Mouse (Mus musculus): ENCODE results near the gene Krt6a.
"Not testable (repeated sequence)": the region's sequence is repeated elsewhere in the genome, so short reads cannot be mapped to it uniquely, and the experiment has no call there.

The Krt6a gene

DNA sequence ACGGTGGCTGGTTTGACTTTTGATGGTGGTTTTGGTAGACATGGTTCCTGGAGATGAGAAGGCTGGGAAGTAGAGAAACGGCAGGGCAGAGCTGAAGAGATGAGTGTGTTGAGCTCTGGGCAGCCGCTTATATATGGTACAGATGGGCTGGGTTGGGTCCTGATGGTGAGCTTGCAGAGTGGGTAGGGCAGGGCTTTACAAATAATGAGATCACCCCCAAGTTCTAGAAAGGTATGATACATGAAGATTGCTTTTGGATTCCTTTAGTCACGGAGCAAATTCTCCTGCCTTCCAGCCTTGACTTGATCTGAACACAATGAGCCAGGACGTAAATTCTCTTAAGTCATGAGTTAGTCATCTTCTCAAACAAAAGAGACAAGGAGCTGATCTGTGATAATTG lies at the start of gene Krt6a:
TSS of gene Krt6a (minus strand) at position 101 of the 400 bp plus-strand sequence.
- in situ Hi-C loops (cut with MseI, MboI), result no loop called here

DNA sequence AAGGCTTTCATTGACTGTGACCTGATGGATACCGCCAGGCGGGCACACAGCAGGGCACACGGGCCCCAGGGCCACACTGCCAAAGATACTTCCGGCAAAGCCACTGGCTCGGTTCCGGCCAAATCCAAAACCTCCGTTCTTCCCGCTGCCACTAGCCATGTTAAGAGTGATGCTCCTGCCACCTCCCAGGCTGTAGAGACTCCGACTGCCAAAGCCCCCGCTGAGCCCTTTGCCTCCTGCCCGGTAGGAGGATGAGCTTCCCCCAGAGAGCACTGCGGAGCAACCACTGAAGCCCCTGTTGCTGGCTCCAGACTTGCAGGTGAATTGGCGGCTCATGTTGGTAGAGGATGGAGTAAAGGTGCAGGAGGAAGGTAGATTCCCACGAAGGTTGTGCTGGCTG lies 48.6 kb upstream of the Krt6a start, which contains the start of gene Krt71:
TSS of gene Krt71 (minus strand) at position 399 of the 400 bp plus-strand sequence.
- in situ Hi-C loops (cut with MseI, MboI), result no loop called here

DNA sequence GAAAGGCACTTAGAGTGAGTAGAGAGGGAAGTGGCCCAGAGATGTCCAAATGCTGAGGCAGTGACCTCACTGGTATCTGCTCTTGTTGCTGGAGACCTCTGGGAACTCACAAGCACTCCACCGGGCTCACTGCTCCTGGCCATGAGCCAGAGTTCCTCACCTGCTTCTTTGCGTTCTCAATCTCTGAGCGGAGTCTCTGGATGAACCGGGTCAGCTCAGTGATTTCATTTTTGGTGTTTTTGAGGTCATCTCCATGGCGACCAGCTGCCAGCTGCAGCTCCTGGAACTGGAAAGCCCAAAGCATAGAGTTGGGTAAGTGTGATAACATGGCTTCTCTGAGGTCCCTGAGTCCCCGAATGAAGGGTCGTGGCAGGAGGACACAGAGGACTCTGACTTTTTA lies 43.7 kb upstream of the Krt6a start:
- in situ Hi-C loops (cut with MseI, MboI), result no loop called here

DNA sequence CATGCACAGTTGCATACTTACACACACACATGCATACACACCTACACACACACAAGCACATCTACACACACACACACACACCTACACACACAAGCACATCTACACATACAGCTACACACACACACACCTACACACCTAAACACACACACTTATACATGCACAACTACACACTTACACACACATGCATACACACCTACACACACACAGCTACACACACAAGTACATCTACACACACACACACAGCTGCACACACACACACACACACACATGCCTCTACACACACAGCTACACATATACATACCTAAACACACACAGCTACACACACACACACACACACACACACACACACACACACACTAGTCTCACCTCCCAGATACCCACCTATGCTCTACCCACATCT lies 36.5 kb upstream of the Krt6a start:
- in situ Hi-C loops (cut with MseI, MboI), result no loop called here

DNA sequence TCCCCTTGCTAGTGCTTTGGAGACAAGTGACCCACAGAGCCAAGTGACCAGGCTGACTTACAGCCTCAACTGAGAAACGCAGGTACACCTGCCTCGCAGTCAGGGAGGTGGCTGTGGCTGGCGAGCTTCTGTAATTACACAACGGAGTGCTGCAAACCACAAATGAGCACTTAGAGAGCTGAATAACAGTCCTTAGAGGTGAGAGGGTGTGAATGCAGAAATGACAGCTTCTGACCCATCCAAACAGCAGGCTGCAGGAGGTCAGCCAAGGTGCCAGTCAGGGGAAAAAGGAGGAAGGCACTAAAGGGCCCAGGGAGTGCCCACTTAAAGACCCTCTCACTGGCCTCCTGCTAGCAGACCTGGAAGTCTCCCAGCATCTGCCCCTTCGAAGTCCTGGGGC lies 30.6 kb upstream of the Krt6a start:
- in situ Hi-C loops (cut with MseI, MboI), result no loop called here

DNA sequence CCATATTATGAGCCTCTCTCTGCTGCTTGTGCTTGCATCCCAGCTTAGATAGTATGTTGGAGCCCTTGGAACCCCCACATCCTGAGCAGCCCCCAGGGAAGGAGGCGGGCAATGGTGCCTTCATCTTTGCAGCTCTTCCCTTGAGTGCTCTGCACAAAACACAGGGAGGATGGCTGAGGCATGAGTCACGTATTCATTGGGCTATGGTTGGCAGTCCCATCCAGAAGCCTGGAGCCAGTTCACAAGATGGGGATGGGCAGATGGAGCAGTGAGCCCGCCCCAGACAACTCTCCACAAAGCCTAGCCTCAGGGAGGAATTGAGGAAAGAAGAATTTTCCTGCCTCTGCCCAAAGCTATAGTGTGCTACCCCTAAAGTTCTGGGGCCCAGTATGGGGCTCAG lies 21.7 kb upstream of the Krt6a start:
- in situ Hi-C loops (cut with MseI, MboI), result no loop called here

DNA sequence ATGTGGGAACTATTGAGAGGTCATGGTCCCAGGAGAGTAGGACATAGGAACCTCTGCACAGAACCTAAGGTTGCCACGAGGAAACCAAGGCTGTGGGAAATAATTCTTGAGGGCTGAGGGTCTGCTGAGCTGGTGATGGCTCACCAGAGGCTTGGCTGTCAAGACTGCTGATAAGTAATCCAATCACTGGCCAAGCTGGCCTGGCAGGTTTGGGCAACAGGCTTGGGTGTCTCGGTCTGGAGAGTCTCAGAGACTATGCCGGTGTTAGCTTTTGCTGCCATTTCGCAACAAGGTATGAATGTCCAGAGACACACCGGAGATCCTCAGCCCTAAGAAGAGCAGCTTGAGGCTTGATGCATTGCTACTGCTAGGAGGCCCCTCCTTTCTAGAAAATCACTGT lies 20.2 kb upstream of the Krt6a start:
- in situ Hi-C loops (cut with MseI, MboI), result no loop called here

DNA sequence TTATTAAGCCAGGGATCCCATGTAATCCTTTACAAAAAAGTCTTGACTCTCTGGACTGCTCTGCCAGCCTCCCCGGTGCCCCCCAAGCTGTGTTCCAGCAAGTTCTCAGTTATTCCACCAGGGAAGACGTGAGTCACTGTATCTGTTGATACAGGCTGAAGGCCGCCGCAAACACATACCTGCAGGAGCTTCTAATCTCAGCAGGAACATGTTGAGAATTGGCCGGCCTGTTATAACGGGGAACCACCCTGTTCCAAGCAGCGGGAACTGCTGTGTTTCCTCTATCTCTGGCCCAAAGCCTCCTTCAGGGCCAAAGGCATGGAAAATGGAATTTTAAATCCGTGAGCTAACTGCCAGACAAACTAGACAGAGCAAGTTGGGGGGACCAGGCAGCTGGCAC lies 19.6 kb upstream of the Krt6a start:
- in situ Hi-C loops (cut with MseI, MboI), result no loop called here

DNA sequence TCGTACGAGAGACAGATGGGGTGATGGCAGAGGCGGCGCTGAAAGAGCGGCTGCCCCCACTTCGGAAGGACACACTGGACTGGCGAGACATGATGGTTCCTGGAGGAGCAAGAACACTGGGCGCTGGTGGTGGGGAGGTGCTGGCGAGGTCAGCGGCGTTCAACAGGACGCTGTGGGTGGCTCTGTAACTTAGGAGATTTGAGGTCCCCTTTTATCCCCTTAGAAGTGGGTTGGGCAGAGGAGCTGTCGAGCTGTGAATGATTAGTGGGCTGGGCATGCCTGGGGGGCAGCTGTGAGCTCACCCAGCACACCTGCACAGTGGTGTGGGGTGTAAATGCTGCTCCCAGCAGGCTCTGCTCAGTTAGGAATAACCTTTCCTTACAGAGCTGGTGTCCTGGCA lies 18.6 kb upstream of the Krt6a start, which contains the start of gene Krt5:
TSS of gene Krt5 (minus strand) at position 179 of the 400 bp plus-strand sequence.
- in situ Hi-C loops (cut with MseI, MboI), result no loop called here

DNA sequence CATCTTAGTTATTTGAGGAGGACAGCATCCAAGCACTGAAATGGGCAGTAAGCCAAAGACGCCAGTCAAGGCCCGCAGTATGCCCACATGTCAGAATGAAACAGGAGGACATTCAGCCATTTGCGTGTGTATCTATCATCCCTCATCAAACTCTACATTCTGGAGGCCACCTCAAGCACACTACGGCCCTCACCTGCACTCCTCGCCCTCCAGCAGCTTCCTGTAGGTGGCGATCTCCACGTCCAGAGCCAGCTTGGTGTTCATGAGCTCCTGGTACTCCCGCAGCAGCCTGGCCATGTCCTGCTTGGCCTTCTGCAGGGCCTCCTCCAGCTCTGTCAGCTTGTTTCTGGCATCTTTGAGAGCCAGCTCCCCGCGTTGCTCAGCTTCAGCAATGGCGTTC lies 14.6 kb upstream of the Krt6a start:
- in situ Hi-C loops (cut with MseI, MboI), result no loop called here

DNA sequence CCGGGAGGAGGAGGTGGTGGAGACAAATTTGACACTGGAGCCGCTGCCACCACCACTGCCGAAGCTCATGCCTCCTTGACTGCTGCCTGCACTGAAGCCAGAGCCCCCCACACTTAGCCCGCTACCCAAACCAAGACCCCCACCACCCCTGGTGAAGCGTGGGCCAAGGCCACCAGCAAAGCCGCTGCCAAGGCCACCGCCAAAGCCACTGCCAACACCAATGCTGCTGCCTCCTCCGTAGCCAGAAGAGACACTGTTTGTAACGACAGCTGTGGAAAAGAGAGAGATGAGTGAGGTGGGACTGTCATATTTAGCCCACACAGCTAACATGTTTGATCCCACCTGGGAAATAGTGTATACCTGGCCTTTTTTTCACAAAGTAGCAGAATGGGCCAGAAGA lies 13.3 kb upstream of the Krt6a start:
- in situ Hi-C loops (cut with MseI, MboI), result no loop called here

DNA sequence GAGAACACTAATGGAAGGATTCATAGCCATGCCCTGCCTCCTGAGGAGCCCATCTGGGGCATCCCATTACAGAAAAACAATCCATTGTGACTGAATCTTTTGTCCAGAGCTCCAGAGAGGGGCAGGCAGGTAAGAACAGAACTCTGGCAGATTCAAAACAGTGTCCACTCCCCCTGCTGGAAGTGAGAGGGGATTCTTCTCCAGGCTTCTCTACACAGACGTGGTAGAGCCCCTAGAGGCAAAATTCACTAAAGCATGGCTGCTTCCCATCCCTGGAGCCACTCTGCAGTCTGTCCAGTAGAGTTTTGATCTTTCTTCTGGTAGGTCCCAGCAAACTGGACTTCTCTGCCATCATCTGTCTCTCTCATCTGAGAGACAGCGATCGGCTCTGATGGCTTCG lies 10.0 kb upstream of the Krt6a start:
- in situ Hi-C loops (cut with MseI, MboI), result no loop called here

DNA sequence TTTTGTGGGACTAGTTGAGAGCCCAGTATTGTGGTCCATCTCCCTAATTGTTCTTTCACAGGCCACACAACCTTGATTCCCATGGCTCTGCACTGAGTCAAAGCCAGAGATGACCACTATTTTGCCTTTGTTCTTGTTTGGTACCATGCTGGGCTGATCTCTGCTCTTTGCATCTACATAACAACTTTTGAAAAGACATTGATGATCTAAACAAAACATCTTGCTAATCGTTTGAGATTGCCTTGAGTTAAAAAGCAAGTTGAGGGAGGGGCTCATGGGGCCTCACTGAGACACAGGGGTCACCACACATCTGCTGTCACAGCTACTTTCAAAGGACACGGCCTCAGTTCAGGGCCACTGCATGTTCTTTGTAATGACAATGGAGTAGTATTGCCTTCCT lies 8.3 kb upstream of the Krt6a start:
- in situ Hi-C loops (cut with MseI, MboI), result no loop called here

DNA sequence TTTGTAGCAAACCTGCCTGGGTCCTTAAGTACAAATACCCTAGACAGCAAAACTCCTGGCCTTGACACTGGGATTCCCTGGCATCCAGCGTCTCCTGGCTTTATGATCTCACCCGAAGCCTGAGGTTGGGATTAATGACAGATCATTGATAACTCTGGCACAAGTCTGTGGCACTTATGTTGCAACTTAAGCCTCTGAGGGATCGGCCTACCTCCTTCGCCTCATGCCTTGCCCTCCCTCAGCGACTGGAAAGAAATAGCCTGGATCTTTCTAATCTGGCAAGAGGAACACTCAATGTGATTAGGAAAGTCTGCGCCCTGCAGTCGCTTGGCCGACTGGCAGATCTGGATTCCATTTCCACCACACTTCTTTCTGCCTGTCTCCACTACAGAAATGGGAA lies 5.8 kb upstream of the Krt6a start:
- in situ Hi-C loops (cut with MseI, MboI), result no loop called here

DNA sequence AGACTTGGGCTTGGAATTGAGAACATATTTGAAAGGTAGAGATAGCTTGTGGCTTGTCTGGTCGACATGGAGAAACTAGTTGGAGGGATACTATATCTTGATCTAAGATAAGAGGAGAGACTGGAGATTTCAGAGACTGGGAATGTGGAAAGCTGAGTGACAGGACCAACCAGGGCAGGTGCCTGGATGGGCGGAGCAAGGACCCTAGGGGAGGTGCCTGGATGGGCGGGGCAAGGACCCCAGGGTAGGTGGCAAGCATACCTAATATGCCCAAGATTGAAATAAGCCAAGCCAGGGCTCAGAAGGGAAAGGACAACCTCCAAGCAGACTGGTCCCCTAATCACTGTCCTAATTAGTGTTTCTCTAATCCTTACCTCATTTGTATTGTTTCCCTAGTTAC lies 5.1 kb upstream of the Krt6a start:
- in situ Hi-C loops (cut with MseI, MboI), result no loop called here

DNA sequence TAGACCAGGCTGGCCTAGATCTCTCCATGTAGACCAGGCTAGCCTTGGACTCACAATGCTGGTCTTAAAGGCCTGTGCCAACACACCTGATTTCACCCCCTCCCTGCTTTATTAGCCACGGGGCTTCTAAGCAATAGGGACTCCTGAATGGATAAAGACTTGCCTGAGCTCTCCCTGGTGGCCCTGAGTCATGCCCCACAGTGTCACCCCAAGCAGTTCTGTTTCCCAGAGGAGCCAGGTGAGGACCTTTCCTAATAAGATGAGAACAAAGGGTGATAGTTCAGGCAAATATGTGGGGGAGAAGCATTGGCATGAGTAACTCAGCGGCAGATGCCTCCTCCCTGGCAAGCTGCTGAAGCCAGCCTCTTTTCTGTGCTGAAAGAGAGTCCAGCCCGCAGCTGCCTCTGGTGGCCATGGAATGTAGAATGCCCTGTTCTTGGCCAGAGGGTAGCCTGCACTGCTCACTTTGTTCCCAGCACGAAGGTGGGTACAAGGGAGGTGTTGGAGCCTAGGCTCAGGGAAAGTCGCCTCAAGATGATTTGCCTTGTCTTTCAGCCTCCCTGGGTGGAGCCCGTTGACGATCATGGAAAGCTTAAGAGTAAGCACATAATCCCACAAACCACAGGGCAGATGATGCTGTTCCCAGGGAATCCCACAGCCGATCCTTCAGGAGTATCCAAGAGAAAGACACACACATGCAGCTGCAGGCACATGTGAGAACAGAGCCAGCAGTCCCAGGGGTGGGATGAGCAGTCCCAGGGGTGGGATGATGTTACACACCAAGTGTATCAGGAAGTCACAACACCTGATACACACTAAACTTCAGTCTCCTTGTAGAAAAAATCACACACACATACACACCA lies 3.5 kb upstream of the Krt6a start:
- in situ Hi-C loops (cut with MseI, MboI), result no loop called here

DNA sequence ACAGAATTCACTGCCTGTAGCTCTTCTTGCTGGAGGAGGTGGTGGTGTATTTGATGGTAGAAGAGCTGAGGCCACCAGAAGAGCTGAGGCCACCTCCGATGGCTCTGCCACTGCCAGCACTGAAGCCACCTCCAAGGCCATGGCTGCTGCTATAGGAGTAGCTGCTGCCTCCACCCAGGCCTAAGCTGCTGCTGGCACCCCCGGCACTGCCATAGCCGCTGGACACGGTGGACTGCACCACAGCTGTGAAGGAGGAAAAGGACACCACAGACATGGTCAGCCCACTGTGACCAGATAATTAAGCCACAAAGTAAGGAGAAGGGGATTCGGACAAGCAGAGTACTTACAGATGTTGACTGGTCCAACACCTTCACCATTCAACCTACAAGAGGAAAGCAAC lies 3.6 kb downstream of the Krt6a start:
- in situ Hi-C loops (cut with MseI, MboI), result not testable (repeated sequence)

DNA sequence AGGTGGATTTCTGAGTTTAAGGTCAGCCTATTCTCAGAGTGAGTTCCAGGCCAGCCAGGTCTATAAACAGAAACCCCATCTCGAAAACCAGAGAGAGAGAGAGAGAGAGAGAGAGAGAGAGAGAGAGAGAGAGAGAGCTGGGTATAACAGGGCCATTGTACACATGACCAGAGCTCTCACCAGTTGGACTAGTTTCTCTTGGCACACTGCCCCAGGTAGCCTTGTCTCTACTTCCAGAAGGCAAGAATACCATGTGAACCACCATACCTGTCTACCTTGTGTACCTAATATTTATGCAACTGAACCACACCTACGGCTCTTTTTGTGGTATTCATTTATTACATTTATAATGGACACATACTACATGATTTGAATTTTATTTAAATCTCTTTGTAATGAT lies 5.9 kb downstream of the Krt6a start:
- in situ Hi-C loops (cut with MseI, MboI), result no loop called here

DNA sequence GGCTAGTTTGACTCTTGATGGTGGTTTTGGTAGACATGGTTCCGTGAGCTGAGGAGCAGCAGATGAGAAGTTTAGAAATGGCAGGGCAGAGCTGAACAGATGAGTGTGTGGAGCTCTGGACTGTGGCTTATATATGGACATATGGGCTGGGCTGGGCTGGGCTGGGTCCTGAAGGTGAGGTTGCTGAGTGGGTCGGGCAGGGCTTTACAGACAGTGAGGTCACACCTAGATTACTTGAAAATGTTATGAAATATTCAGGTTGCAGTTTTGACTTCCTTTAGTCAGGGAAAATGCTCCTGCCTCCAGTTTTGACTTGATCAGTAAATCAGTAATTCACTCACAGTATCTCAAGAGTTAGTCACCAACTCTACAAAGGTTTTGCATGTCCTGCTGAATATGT lies 13.9 kb downstream of the Krt6a start, which contains the start of gene Krt6b:
TSS of gene Krt6b (minus strand) at position 101 of the 400 bp plus-strand sequence.
- in situ Hi-C loops (cut with MseI, MboI), result no loop called here

DNA sequence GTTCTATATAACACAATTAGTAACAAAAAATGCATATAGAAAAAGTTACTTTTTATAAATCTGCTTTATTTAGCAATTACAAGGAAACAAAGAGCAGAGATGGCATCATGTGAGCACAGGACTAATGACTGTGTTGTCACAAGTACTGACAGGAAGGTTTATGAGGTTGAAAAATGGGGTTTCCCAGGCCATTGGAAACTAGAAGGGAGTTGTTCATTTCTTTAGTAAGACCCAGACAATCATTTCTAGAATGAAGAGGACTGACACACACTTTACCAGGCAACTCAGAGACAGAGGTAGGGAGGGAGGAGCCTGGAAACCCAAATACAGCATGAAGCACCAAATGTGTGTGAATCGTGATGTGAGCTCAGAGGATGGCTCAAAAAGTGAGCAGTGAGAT lies 18.1 kb downstream of the Krt6a start:
- in situ Hi-C loops (cut with MseI, MboI), result no loop called here

DNA sequence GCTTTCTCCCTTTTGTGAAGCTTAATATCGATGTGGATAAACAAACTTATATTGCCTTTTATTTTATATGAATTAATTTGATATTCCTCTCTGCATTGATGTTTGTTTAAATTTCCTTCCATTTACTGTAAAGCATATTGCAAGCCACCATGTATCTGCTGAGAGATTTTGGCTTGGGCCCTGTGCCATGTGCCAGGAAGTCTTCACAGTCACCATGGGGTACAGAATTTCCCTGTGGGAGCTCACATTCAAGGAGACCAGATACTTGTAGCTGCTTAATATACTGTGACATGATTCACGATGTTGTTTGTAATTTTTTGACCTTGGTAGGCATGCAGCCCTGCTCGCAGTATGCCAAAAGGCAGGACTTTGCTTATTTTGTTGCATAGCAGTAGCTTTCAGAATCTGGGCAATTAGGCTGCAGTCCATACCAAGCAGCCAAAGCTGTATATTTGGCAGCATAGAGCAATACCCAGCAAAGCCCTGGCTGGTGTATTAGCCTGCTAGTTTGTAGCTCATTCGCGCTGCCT lies 41.3 kb downstream of the Krt6a start:
- in situ Hi-C loops (cut with MseI, MboI), result no loop called here

DNA sequence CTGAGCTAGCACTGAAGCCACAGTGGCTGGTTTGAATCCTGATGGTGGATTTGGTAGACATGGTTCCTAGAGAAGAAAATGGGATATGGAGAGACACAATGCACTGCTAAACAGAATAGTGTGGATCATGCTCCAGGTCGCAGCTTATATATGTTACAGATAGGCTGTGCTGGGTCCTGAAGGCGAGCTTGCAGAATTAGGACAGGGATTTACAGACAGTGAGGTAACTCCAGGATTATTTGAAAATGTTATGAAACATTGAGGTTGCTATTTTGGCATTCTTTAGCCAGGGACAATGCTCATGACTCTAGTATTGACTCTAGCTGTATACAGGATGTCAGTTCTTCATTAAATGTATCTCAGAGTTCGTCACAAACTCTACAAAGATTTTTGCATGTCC lies 46.8 kb downstream of the Krt6a start, which contains the start of gene Gm5478:
TSS of gene Gm5478 (minus strand) at position 101 of the 400 bp plus-strand sequence.
- in situ Hi-C loops (cut with MseI, MboI), result no loop called here

Measured in mouse trophoblast stem cell (cell line).